Mouse (Mus musculus) midbrain, embryonic 13.5 days (tissue): Measurements from ENCODE around the gene Scnn1a. TPM values are rescaled to one million over a fixed set of nuclear protein-coding genes. Genes with fewer than 3 reads are reported as not detected.

Experiments used
- ATAC-seq: fragments of 200-750 bp; cut with Nextera tagmentation; 2 replicates; pipeline ENCODE4 v1.8.0; 2017; ENCODE audit warnings: mild to moderate bottlenecking, moderate TSS enrichment, moderate library complexity
- H3K27ac ChIP-seq: fragments of 300-500 bp; sonication (generic); 2 replicates; pipeline ENCODE4 v1.5.1; 2015; ENCODE audit warnings: inconsistent platforms, mild to moderate bottlenecking, moderate library complexity
- H3K27me3 ChIP-seq: fragments of 300-500 bp; sonication (generic); 2 replicates; pipeline ENCODE4 v1.6.1; 2015; ENCODE audit warnings: mild to moderate bottlenecking, inconsistent platforms
- H3K36me3 ChIP-seq: fragments of 300-500 bp; sonication (generic); 2 replicates; pipeline ENCODE4 v1.6.1; 2015; ENCODE audit warnings: mild to moderate bottlenecking, inconsistent platforms
- H3K4me1 ChIP-seq: fragments of 300-500 bp; sonication (generic); replicated peaks from 2 replicates; pipeline ENCODE4 v1.6.1; 2015; ENCODE audit warnings: inconsistent platforms
- H3K4me2 ChIP-seq: fragments of 300-500 bp; sonication (generic); replicated peaks from 2 replicates; pipeline ENCODE4 v1.6.1; 2015; ENCODE audit warnings: moderate library complexity, mild to moderate bottlenecking, inconsistent platforms
- H3K4me3 ChIP-seq: fragments of 300-500 bp; sonication (generic); replicated peaks from 2 replicates; pipeline ENCODE4 v1.5.1; 2015; ENCODE audit warnings: mild to moderate bottlenecking, inconsistent platforms
- H3K9ac ChIP-seq: fragments of 300-500 bp; sonication (generic); replicated peaks from 2 replicates; pipeline ENCODE4 v1.6.1; 2015; ENCODE audit warnings: mild to moderate bottlenecking, inconsistent platforms
- H3K9me3 ChIP-seq: fragments of 300-500 bp; sonication (generic); 2 replicates; pipeline ENCODE4 v1.6.1; 2016; ENCODE audit warnings: mild to moderate bottlenecking, inconsistent platforms
- WGBS: fragments of 180-500 bp; shearing (Covaris S2); methylation state at CpG from one replicate; pipeline ENCODE4 v1.1.7; 2015; 5-methylcytosine and 5-hydroxymethylcytosine counted together
- polyA plus RNA-seq: library from polyadenylated mRNA; unstranded; fragments of >200 nt; fragmentation: Nextera tagmentation; extraction: Ambion mirVana; gene quantifications from 2 replicates; pipeline ENCODE4 v1.2.1, GENCODE M21; 2015

Gene Scnn1a
- polyA plus RNA-seq, 1 experiment from 2014 or later, result 0.46 TPM

- ATAC-seq, result no peak; the same call in 1 of the 2 replicates
- Histone ChIP-seq H3K4me3 (no peak overlapping the region), H3K4me1 (peaks cover 23% of the 10 kb centered on the region), H3K27ac (no peak overlapping the region), H3K36me3 (0 out of 2 replicates have a peak, but pooled peaks cover 4% of the 10 kb centered on the region), H3K9ac (no peak overlapping the region), H3K4me2 (peak overlapping the region; percentile 26; the same call in 1 of the 2 replicates), H3K27me3 (peaks cover 4% of the 10 kb centered on the region), H3K9me3 (no peaks in the 10 kb centered on the region)
- 7% methylated on average over 10 of the region's 10 CpGs for WGBS
These were observed 34.8 kb downstream of the Scnn1a start for GRCm38 (mm10) chr6:125355197-125355741.

GRCm38 (mm10) chr6:125356264-125356663 is 35.8 kb downstream of the Scnn1a start:
- H3K36me3 ChIP-seq, result 0 out of 2 replicates have a peak, but pooled peaks cover 4% of the 10 kb centered on the region
- no peak overlapping the region for H3K9ac ChIP-seq
- H3K4me2 ChIP-seq, result no peak overlapping the region
- H3K27ac ChIP-seq, result no peak overlapping the region
- no peak overlapping the region for H3K4me3 ChIP-seq
- 52% methylated on average over 8 of the region's 8 CpGs for WGBS
- peaks cover 19% of the 10 kb centered on the region for H3K4me1 ChIP-seq
- peaks cover 14% of the 10 kb centered on the region for H3K27me3 ChIP-seq
- H3K9me3 ChIP-seq, result no peaks in the 10 kb centered on the region
- ATAC-seq, result no peak

GRCm38 (mm10) chr6:125357334-125357733 is 36.9 kb downstream of the Scnn1a start:
- no peak overlapping the region for H3K4me2 ChIP-seq
- H3K27me3 ChIP-seq, result peaks cover 24% of the 10 kb centered on the region
- no peak overlapping the region for H3K27ac ChIP-seq
- H3K9me3 ChIP-seq, result no peaks in the 10 kb centered on the region
- no peak overlapping the region for H3K9ac ChIP-seq
- ATAC-seq, result no peak
- H3K4me1 ChIP-seq, result peaks cover 26% of the 10 kb centered on the region
- H3K4me3 ChIP-seq, result no peak overlapping the region
- WGBS, result 92% methylated on average over 15 of the region's 15 CpGs
- 0 out of 2 replicates have a peak, but pooled peaks cover 4% of the 10 kb centered on the region for H3K36me3 ChIP-seq

- H3K27me3 ChIP-seq, result peaks cover 51% of the 10 kb centered on the region
- H3K4me2 ChIP-seq, result no peak overlapping the region
- H3K27ac ChIP-seq, result no peak overlapping the region
- peaks cover 36% of the 10 kb centered on the region for H3K4me1 ChIP-seq
- H3K4me3 ChIP-seq, result no peak overlapping the region
- WGBS, result 61% methylated on average over 9 of the region's 9 CpGs
- 0 out of 2 replicates have a peak, but pooled peaks cover 4% of the 10 kb centered on the region for H3K36me3 ChIP-seq
- H3K9ac ChIP-seq, result no peak overlapping the region
- no peaks in the 10 kb centered on the region for H3K9me3 ChIP-seq
- no peak for ATAC-seq
These were observed 39.5 kb downstream of the Scnn1a start for GRCm38 (mm10) chr6:125359999-125360398.

- Histone ChIP-seq H3K36me3 (0 out of 2 replicates have a peak, but pooled peaks cover 4% of the 10 kb centered on the region), H3K4me3 (no peak overlapping the region), H3K4me1 (peaks cover 29% of the 10 kb centered on the region), H3K9me3 (no peaks in the 10 kb centered on the region), H3K27me3 (peaks cover 55% of the 10 kb centered on the region), H3K27ac (no peak overlapping the region), H3K4me2 (no peak overlapping the region), H3K9ac (no peak overlapping the region)
- no peak for ATAC-seq
- 48% methylated on average over 9 of the region's 9 CpGs for WGBS
These were observed 40.4 kb downstream of the Scnn1a start for GRCm38 (mm10) chr6:125360846-125361245.

GRCm38 (mm10) chr6:125361467-125362291 is 41.2 kb downstream of the Scnn1a start:
- H3K27me3 ChIP-seq, result peaks cover 55% of the 10 kb centered on the region
- no peaks in the 10 kb centered on the region for H3K9me3 ChIP-seq
- WGBS, result 6% methylated on average over 38 of the region's 38 CpGs
- H3K4me1 ChIP-seq, result peaks cover 29% of the 10 kb centered on the region
- H3K36me3 ChIP-seq, result 0 out of 2 replicates have a peak, but pooled peaks cover 4% of the 10 kb centered on the region
- peak overlapping the region; percentile 26 for H3K4me3 ChIP-seq
- H3K9ac ChIP-seq, result peak overlapping the region; percentile 53
- peak overlapping the region; percentile 53 for H3K4me2 ChIP-seq
- ATAC-seq, result peak; percentile 63
- H3K27ac ChIP-seq, result no peak overlapping the region

- 14% methylated on average over 15 of the region's 15 CpGs for WGBS
- H3K36me3 ChIP-seq, result 0 out of 2 replicates have a peak, but pooled peaks cover 2% of the 10 kb centered on the region
- H3K9me3 ChIP-seq, result no peaks in the 10 kb centered on the region
- H3K27ac ChIP-seq, result no peak overlapping the region
- H3K4me2 ChIP-seq, result peak overlapping the region; percentile 31
- H3K4me1 ChIP-seq, result peaks cover 29% of the 10 kb centered on the region
- no peak overlapping the region for H3K9ac ChIP-seq
- no peak overlapping the region for H3K4me3 ChIP-seq
- H3K27me3 ChIP-seq, result peaks cover 55% of the 10 kb centered on the region
- no peak for ATAC-seq
These were observed 42.6 kb downstream of the Scnn1a start for GRCm38 (mm10) chr6:125363021-125363420.

- ATAC-seq, result no peak
- no peak overlapping the region for H3K9ac ChIP-seq
- peaks cover 55% of the 10 kb centered on the region for H3K27me3 ChIP-seq
- no peaks in the 10 kb centered on the region for H3K36me3 ChIP-seq
- peaks cover 29% of the 10 kb centered on the region for H3K4me1 ChIP-seq
- H3K27ac ChIP-seq, result no peak overlapping the region
- no peaks in the 10 kb centered on the region for H3K9me3 ChIP-seq
- H3K4me2 ChIP-seq, result peak overlapping the region; percentile 31
- WGBS, result 8% methylated on average over 23 of the region's 23 CpGs
- H3K4me3 ChIP-seq, result peak overlapping the region; percentile 3
These were observed 43.2 kb downstream of the Scnn1a start for GRCm38 (mm10) chr6:125363451-125364242.

- Histone ChIP-seq H3K9me3 (no peaks in the 10 kb centered on the region), H3K4me1 (peaks cover 29% of the 10 kb centered on the region), H3K27ac (no peak overlapping the region), H3K27me3 (peaks cover 55% of the 10 kb centered on the region), H3K9ac (no peak overlapping the region), H3K36me3 (no peaks in the 10 kb centered on the region), H3K4me2 (no peak overlapping the region), H3K4me3 (no peak overlapping the region)
- WGBS, result 3% methylated on average over 8 of the region's 8 CpGs
- no peak for ATAC-seq
These were observed 44.0 kb downstream of the Scnn1a start for GRCm38 (mm10) chr6:125364448-125364847.

GRCm38 (mm10) chr6:125365522-125365921 is 45.1 kb downstream of the Scnn1a start:
- Histone ChIP-seq H3K27ac (no peak overlapping the region), H3K4me3 (no peak overlapping the region), H3K27me3 (peaks cover 48% of the 10 kb centered on the region), H3K4me1 (peaks cover 29% of the 10 kb centered on the region), H3K9ac (no peak overlapping the region), H3K9me3 (no peaks in the 10 kb centered on the region), H3K36me3 (no peaks in the 10 kb centered on the region), H3K4me2 (no peak overlapping the region)
- no peak for ATAC-seq
- WGBS, result 89% methylated on average over 5 of the region's 5 CpGs

- WGBS, result 82% methylated on average over 1 of the region's 1 CpGs
- no peak overlapping the region for H3K9ac ChIP-seq
- H3K27ac ChIP-seq, result no peak overlapping the region
- no peaks in the 10 kb centered on the region for H3K9me3 ChIP-seq
- H3K27me3 ChIP-seq, result peaks cover 42% of the 10 kb centered on the region
- H3K36me3 ChIP-seq, result no peaks in the 10 kb centered on the region
- ATAC-seq, result no peak
- peaks cover 27% of the 10 kb centered on the region for H3K4me1 ChIP-seq
- H3K4me3 ChIP-seq, result no peak overlapping the region
- no peak overlapping the region for H3K4me2 ChIP-seq
These were observed 45.7 kb downstream of the Scnn1a start for GRCm38 (mm10) chr6:125366133-125366532.
